Mouse (Mus musculus): ENCODE measurements around the gene Krt1. TPM values are rescaled to one million over a fixed set of nuclear protein-coding genes. Genes with fewer than 3 reads are reported as not detected.

Krt1 gene
- 0.03 TPM in 1 of 2 replicates, not detected in the other for polyA plus RNA-seq (2012)

DNA sequence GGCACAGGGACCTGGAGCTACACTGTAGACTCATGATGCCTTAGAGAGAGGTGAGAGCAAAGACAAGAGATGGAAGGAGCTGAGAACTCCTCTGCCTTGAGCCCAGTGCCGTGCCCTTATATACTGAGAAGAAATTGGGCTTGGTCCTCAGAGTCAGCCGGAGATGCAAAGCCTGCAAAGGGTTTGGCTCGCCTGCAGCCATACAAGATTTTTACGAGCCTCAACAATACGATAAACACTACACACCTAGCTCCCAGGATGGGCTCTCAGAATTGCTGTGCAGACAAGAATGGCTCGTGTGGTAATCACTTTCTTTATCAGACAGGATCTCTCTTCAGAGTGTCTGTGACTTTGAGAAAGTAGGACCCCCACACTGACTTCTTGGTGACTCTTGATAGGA, at the start of gene Krt1:
Gene Krt1, minus strand, starts transcription at position 101 of the 400 bp plus-strand sequence.

DNA sequence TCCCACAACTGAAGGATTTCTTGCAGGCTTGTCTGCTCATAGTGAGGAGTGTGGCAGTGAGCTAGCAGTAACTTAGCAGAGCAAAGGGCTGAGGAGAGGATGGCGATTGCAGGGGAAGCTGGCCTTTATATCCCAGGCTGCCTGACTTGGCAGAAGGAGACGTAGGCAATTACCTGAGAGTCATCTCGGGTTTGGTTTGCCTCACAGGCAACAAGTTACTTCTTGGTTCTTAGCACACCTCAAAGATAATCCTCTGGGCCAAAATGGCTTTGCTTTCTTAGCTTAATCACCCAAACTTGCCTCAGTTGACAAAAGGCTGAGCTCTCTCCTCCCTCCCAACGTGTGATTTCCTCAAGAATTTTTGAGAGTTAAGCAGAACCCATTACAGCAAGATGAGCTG, 42.2 kb upstream of the Krt1 start, which contains the start of gene Krt76:
Gene Krt76, minus strand, starts transcription at position 101 of the 400 bp plus-strand sequence.

DNA sequence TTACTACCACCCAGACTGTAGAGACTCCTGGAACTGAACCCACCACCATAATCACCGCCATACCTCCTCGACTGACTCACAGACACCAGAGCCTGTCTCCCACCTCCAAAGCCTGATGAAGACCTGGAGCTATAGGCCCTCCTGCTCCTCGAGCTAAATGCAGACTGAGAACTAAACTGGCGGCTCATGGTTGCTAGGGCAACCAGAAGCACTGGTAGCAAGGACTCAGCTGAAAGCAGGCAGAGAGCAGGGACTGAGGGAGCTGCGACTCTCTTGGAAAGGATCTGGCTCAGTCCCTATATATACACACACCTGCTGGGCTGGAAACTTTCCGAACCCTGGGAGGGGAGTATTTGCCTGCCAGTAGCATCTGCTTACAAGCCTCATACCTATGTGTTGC, 18.8 kb upstream of the Krt1 start, which contains the start of gene Krt77:
Gene Krt77, minus strand, starts transcription at position 275 of the 400 bp plus-strand sequence.

DNA sequence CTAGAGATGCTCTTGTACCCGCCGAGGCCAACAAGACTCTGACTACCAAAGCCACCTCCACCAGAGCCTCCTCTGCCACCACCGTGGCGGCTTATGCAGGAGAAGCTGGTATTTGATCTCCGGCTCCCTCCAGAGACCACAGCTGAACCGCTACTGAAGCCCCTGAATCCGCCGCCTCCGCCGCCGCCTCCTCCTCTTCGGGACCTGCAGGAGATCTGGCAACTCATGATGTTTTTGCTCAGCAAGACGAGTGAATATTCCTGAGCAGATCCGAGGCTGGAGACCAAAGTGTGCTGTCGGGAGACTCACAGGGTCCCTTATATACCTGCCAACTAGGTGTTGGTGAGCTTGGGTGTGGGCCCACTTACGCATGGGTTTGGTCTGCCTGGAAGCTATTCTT, 32.7 kb downstream of the Krt1 start, which contains the start of gene Krt2:
Gene Krt2, minus strand, starts transcription at position 295 of the 400 bp plus-strand sequence.

DNA sequence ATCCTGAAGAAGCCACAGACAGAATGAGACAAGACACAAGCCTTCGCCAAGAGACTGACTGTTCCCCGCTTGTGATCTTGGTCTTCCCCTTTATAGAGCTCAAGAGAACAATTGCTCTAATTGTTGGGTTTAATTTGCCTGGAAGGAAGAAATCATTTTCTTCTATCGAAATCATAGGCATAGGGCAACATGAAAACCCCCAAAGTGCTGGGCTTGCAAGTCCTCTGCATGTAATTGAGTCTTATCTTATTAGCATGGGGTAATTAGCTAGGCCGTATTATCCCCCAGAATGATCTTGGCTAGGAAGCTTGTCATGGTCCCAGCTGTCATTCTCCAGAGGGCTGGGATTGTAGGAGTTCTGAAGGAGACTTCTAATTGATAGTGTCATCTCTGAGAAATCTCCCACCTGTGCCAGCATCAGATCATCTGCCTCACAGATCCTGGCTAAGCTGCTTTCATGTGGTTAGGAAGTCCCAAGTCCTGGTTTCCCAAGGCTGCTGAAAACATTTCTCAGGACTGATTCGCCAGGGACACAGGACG, 48.2 kb downstream of the Krt1 start, which contains the start of gene Krt73:
Gene Krt73, minus strand, starts transcription at position 51 of the 540 bp plus-strand sequence.

Other genes starting within 250 kb of the Krt1 start
- not detected in 2 replicates for gene Gm5414, start 222.6 kb downstream of the Krt1 start, polyA plus RNA-seq (2012)
- gene Gm5478, start 203.4 kb downstream of the Krt1 start, polyA plus RNA-seq (2012): not detected in 2 replicates
- not detected in 2 replicates for gene Krt6b, start 170.5 kb downstream of the Krt1 start, polyA plus RNA-seq (2012)
- not detected in 2 replicates for gene Krt6a, start 156.5 kb downstream of the Krt1 start, polyA plus RNA-seq (2012)
- not detected in 2 replicates for gene Krt5, start 137.9 kb downstream of the Krt1 start, polyA plus RNA-seq (2012)
- not detected in 2 replicates for gene Krt71, start 107.7 kb downstream of the Krt1 start, polyA plus RNA-seq (2012)
- not detected in 2 replicates for gene Krt72, start 64.3 kb downstream of the Krt1 start, polyA plus RNA-seq (2012)
- gene Krt73, start 48.4 kb downstream of the Krt1 start, polyA plus RNA-seq (2012): not detected in 2 replicates
- gene Krt2, start 32.6 kb downstream of the Krt1 start, polyA plus RNA-seq (2012): not detected in 2 replicates
- gene Krt77, start 18.9 kb upstream of the Krt1 start, polyA plus RNA-seq (2012): not detected in 2 replicates
- gene Krt76, start 42.1 kb upstream of the Krt1 start, polyA plus RNA-seq (2012): not detected in 2 replicates
- gene Krt4, start 73.9 kb upstream of the Krt1 start, polyA plus RNA-seq (2012): not detected in 2 replicates
- gene Krt79, start 89.5 kb upstream of the Krt1 start, polyA plus RNA-seq (2012): not detected in 2 replicates
- gene Krt78, start 103.5 kb upstream of the Krt1 start, polyA plus RNA-seq (2012): 0.02 TPM in 1 of 2 replicates, not detected in the other
- gene Krt8, start 153.7 kb upstream of the Krt1 start, polyA plus RNA-seq (2012): 0.56 and 0.59 TPM in 2 replicates
- gene Krt18, start 177.4 kb upstream of the Krt1 start, polyA plus RNA-seq (2012): 16.0 and 21.4 TPM in 2 replicates
- 249 and 350 TPM in 2 replicates for gene Eif4b, start 223.0 kb upstream of the Krt1 start, polyA plus RNA-seq (2012)
- 0.34 and 0.73 TPM in 2 replicates for gene Tns2, start 249.6 kb upstream of the Krt1 start, polyA plus RNA-seq (2012)